Mouse (Mus musculus) kidney, adult 2 months (tissue): ENCODE results near the gene Ciz1.

ENCODE experiments used
- CTCF ChIP-seq: fragments of 200-500 bp; conservative IDR thresholded peaks from 2 replicates; pipeline ENCODE4 v1.5.1; 2011; ENCODE audit warnings: low read depth, mild to moderate bottlenecking, control low read depth, low read length, moderate library complexity, mixed read lengths; ENCODE audit not compliant: insufficient read depth, insufficient read length
- POLR2A ChIP-seq: fragments of 200-500 bp; IDR thresholded peaks from one replicate; pipeline ENCODE4 v1.6.1; 2011; ENCODE audit warnings: low read depth, low read length, control low read depth

DNA sequence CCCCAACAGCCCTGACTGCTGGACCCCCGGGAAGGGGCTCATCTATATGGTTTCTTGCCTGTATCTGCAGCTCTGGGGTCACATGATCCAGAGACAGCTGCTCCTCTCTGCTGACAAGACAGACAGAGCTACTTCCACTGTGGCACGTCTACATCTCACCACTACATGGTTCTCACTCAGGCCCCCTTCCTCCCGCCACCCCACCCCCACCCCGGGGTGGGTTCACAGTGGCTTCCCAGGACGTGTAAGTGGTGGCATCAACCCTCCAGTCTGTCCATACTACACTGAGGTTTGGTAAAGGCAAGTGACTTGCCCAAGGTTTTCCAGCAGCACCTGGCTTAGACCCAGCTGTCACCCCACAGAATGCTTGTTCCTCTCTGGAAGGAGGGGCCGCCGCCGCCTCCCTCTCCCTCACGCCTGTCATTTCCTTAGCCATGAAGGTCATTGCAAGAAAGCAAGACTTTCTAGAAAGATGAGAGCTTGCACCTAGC, 611 bp upstream of the Ciz1 start:
- TF ChIP-seq CTCF (no peak), POLR2A (no peak)
